Mouse (Mus musculus) kidney, adult 18-20 months (tissue): ENCODE results near the gene Lman1l.
A peak's percentile ranks its signal among the peaks of the same experiment; 100 is the strongest.

Source experiments
- DNase-seq: peaks from one replicate; pipeline ENCODE4 v3.0.0; 2021

The Lman1l gene

GRCm38 (mm10) chr9:57575577-57575976 is 45.0 kb downstream of the Lman1l start:
- DNase-seq = no peak

- no peak for DNase-seq
These were observed 46.2 kb downstream of the Lman1l start for GRCm38 (mm10) chr9:57574397-57574796.

- DNase-seq = peak; percentile 55
These were observed 52.1 kb downstream of the Lman1l start for GRCm38 (mm10) chr9:57568500-57568899.

- peak; percentile 73 for DNase-seq
These were observed 53.7 kb downstream of the Lman1l start for GRCm38 (mm10) chr9:57566846-57567245.

GRCm38 (mm10) chr9:57565741-57566221 is 54.8 kb downstream of the Lman1l start:
- peak; percentile 33 for DNase-seq

GRCm38 (mm10) chr9:57564609-57565008 is 56.0 kb downstream of the Lman1l start:
- DNase-seq = no peak

- peak; percentile 47 for DNase-seq
These were observed 57.6 kb downstream of the Lman1l start for GRCm38 (mm10) chr9:57562896-57563372.

- DNase-seq = peak; percentile 66
These were observed 58.9 kb downstream of the Lman1l start for GRCm38 (mm10) chr9:57561711-57562099.

GRCm38 (mm10) chr9:57560861-57561710 is 59.5 kb downstream of the Lman1l start, which contains the start of gene Scamp2:
Gene Scamp2, plus strand, starts transcription at chr9:57560943.
- peak; percentile 98 for DNase-seq

GRCm38 (mm10) chr9:57560263-57560662 is 60.3 kb downstream of the Lman1l start:
- DNase-seq = no peak

GRCm38 (mm10) chr9:57559568-57559967 is 61.0 kb downstream of the Lman1l start:
- no peak for DNase-seq

GRCm38 (mm10) chr9:57558625-57559024 is 61.9 kb downstream of the Lman1l start:
- no peak for DNase-seq

- no peak for DNase-seq
These were observed 63.4 kb downstream of the Lman1l start for GRCm38 (mm10) chr9:57557215-57557614.
